Mouse (Mus musculus): Measurements from ENCODE around the gene Wnt2. TPM values are rescaled to one million over a fixed set of nuclear protein-coding genes. Genes with fewer than 3 reads are reported as not detected.

Gene Wnt2
- total and polyA plus RNA-seq, 2 experiments from 2014 or later: 0.49 TPM; not detected in 1

DNA sequence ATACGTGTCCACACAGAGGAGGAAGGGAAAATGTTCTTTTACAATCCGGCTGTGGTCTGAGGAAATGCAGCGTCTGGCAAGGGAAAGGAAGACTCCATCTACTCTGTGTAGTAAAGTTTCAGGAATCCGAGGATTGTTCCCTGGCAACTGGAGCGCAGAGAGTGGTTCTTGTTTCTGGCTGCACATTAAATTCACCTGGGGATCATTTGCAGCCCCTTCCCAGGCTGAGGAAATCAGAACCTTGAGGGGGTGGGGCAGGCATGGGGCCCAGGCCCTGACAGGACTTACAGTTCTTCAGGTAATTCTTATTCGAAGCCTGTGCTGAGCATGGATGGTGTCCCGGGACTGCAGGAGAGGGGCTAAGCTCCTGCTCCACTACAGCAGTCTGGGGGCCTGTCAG is 17.0 kb downstream of the Wnt2 start:
- ATAC-seq (ENCODE audit: low FRiP score) (no peak), DNase-seq (ENCODE audit: low spot score) (no peak)
- Histone ChIP-seq H3K9me3 (ENCODE audit: low read length) (no peaks in the 10 kb centered on the region), H3K4me2 (ENCODE audit: low read depth, low read length, poor library complexity, severe bottlenecking) (no peak overlapping the region), H3K27me3 (ENCODE audit: insufficient read depth, low read length) (no peaks in the 10 kb centered on the region), H3K27ac (ENCODE audit: low read depth, low read length) (no peak overlapping the region), H3K4me3 (ENCODE audit: low read depth, low read length) (no peak overlapping the region), H3K4me1 (ENCODE audit: insufficient read depth, low read length) (no peaks in the 10 kb centered on the region), H3K9ac (replicated peaks; ENCODE audit: low read length, poor library complexity, severe bottlenecking) (no peak overlapping the region), H3K36me3 (ENCODE audit: insufficient read depth, low read length) (no peaks in the 10 kb centered on the region)
- 71% methylated on average over 7 of the region's 7 CpGs for WGBS
- no peak for TF ChIP-seq CTCF (IDR thresholded peaks at IDR 0.05)

DNA sequence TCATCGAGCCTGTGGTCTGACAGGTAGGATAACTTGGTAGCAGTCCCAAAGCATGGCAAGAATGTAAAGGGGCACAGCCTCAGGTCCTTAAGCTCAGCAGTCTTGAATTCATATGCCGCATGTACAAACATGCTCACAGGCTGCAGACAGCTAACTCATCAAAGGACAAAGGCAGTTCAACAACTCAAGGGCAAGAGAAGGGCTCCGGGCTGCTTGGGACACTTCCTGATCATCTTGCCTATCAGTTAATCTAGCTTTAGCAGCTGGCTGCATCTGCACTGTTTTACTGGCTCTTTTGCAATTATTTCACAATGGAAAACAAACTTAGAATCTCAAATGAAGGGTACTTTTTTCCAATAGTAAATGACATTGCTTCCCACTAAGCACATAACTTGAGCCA is 23.0 kb downstream of the Wnt2 start:
- ATAC-seq (ENCODE audit: low FRiP score): no peak
- H3K27ac ChIP-seq (ENCODE audit: low read depth, low read length): no peak overlapping the region
- TF ChIP-seq CTCF (IDR thresholded peaks at IDR 0.05): no peak
- no peaks in the 10 kb centered on the region for H3K9me3 ChIP-seq (ENCODE audit: low read length)
- H3K4me2 ChIP-seq (ENCODE audit: low read depth, low read length, poor library complexity, severe bottlenecking): no peak overlapping the region
- no peak overlapping the region for H3K9ac ChIP-seq (replicated peaks; ENCODE audit: low read length, poor library complexity, severe bottlenecking)
- no peaks in the 10 kb centered on the region for H3K4me1 ChIP-seq (ENCODE audit: insufficient read depth, low read length)
- DNase-seq (ENCODE audit: low spot score): no peak
- WGBS: 91% methylated on average over 3 of the region's 3 CpGs
- no peak overlapping the region for H3K4me3 ChIP-seq (ENCODE audit: low read depth, low read length)
- H3K27me3 ChIP-seq (ENCODE audit: insufficient read depth, low read length): no peaks in the 10 kb centered on the region
- H3K36me3 ChIP-seq (ENCODE audit: insufficient read depth, low read length): no peaks in the 10 kb centered on the region

DNA sequence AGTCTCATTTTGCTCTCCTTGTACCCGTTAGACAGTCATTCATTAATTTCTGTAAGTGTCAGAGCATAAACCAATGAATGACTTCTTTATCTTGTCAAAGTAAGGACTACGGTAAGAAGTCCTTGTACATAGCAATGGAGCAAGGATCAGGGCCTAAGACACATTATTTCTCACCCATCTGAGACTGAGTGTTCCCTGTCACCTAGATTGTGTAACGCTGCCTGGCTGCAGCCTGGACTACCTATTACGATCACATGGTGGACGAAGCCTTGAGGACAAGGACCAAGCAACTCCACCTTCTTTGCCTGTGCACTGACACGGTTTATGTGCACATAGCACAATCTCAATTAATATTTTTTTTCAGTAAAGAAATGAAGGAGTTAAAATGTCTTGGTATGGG is 28.3 kb downstream of the Wnt2 start:
- no peak overlapping the region for H3K9ac ChIP-seq (replicated peaks; ENCODE audit: low read length, poor library complexity, severe bottlenecking)
- no peak for DNase-seq (ENCODE audit: low spot score)
- H3K4me2 ChIP-seq (ENCODE audit: low read depth, low read length, poor library complexity, severe bottlenecking): no peak overlapping the region
- 94% methylated on average over 6 of the region's 6 CpGs for WGBS
- H3K27me3 ChIP-seq (ENCODE audit: insufficient read depth, low read length): no peaks in the 10 kb centered on the region
- no peak overlapping the region for H3K27ac ChIP-seq (ENCODE audit: low read depth, low read length)
- ATAC-seq (ENCODE audit: low FRiP score): no peak
- no peak for TF ChIP-seq CTCF (IDR thresholded peaks at IDR 0.05)
- H3K9me3 ChIP-seq (ENCODE audit: low read length): no peaks in the 10 kb centered on the region
- H3K36me3 ChIP-seq (ENCODE audit: insufficient read depth, low read length): no peaks in the 10 kb centered on the region
- no peaks in the 10 kb centered on the region for H3K4me1 ChIP-seq (ENCODE audit: insufficient read depth, low read length)
- H3K4me3 ChIP-seq (ENCODE audit: low read depth, low read length): no peak overlapping the region

DNA sequence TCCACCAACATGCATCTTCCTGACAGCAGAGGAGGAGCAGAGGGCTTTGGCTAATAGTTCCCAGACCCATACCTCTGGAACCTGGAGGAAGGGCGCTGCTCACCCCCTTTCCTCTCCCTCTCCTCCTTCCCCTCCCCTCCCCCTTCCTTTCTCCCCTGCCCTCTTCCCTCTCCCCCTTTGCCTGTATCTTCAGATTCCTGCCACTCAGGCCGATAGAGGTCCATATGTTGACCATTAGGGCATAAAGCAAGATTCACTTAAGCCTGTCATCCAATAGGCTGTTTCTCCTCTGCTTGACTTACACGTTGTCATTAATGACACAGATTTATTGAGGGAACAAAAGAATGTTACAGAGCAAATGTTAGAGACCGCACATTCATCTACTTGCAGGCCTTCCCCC is 31.9 kb downstream of the Wnt2 start:
- Histone ChIP-seq H3K27me3 (ENCODE audit: insufficient read depth, low read length) (no peaks in the 10 kb centered on the region), H3K36me3 (ENCODE audit: insufficient read depth, low read length) (no peaks in the 10 kb centered on the region), H3K4me3 (ENCODE audit: low read depth, low read length) (no peak overlapping the region), H3K27ac (ENCODE audit: low read depth, low read length) (no peak overlapping the region), H3K9me3 (ENCODE audit: low read length) (no peaks in the 10 kb centered on the region), H3K4me2 (ENCODE audit: low read depth, low read length, poor library complexity, severe bottlenecking) (no peak overlapping the region), H3K9ac (replicated peaks; ENCODE audit: low read length, poor library complexity, severe bottlenecking) (no peak overlapping the region), H3K4me1 (ENCODE audit: insufficient read depth, low read length) (no peaks in the 10 kb centered on the region)
- ATAC-seq (ENCODE audit: low FRiP score): no peak
- WGBS: 76% methylated on average over 4 of the region's 4 CpGs
- TF ChIP-seq CTCF (IDR thresholded peaks at IDR 0.05): no peak
- DNase-seq (ENCODE audit: low spot score): no peak

DNA sequence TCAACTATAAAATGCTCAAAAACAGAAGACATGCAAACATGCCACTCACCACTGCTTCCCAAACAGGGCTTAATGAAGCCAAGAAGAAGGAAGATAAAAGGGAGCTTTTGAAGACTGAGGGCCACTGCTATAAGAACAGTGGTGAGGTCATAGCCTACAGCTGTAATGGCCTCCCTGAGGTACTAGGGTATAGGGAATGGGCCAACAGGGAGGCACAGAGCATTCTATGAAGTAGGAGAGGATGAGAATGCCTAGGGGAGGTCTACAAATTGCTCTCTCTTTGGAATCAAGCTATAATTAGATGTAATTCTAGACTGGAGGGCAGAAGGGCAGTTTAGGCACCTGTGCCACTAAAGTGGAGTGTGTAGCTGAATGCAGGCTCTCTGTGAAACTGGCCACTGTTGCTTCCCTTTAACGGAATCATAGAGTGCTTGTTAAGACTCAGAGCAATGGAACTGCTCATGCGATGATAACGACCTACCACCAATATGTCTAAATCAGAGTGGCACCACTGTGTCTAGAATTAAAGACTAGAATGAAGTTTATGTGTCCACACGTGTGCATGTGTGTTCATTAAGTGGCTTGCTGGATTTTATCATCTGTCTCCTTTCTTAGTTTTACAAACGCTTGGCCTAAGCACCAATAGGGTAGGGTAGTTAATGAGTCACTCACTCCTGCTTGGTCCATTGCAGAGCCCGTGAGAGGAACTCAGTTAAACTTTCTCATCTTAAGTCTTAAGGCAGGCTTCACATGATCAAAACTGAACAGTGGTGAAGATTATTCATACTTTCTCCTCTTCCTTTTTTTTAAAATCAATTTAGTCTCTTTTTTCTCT is 35.2 kb downstream of the Wnt2 start:
- H3K27ac ChIP-seq (ENCODE audit: low read depth, low read length): no peak overlapping the region
- no peaks in the 10 kb centered on the region for H3K36me3 ChIP-seq (ENCODE audit: insufficient read depth, low read length)
- no peak overlapping the region for H3K4me3 ChIP-seq (ENCODE audit: low read depth, low read length)
- 83% methylated on average over 6 of the region's 6 CpGs for WGBS
- H3K9me3 ChIP-seq (ENCODE audit: low read length): no peaks in the 10 kb centered on the region
- H3K4me1 ChIP-seq (ENCODE audit: insufficient read depth, low read length): no peaks in the 10 kb centered on the region
- no peaks in the 10 kb centered on the region for H3K27me3 ChIP-seq (ENCODE audit: insufficient read depth, low read length)
- DNase-seq (ENCODE audit: low spot score) (no peak), ATAC-seq (ENCODE audit: low FRiP score) (no peak)
- no peak for TF ChIP-seq CTCF (IDR thresholded peaks at IDR 0.05)
- H3K4me2 ChIP-seq (ENCODE audit: low read depth, low read length, poor library complexity, severe bottlenecking): no peak overlapping the region
- no peak overlapping the region for H3K9ac ChIP-seq (replicated peaks; ENCODE audit: low read length, poor library complexity, severe bottlenecking)

DNA sequence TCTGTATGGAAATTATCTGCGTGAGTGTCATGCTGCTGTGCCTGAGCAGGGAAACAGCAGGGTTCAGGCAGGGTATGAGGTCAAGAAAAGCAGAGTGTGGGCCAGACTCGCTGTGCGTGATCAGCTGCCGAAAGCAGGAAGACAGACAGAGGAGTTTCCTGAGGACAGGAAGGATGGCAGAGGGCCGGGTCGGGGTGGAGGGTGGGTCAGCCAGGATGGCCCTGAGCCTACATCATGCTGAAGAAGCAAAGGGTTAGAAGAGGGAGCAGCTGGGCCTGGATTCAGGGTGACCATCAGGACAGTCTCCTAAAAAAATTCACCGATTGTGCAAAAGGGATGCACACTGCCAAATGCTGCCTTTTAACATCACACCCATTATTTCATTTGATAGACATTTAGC is 38.8 kb downstream of the Wnt2 start:
- ATAC-seq (ENCODE audit: low FRiP score): no peak
- Histone ChIP-seq H3K27ac (ENCODE audit: low read depth, low read length) (no peak overlapping the region), H3K4me1 (ENCODE audit: insufficient read depth, low read length) (no peaks in the 10 kb centered on the region), H3K4me3 (ENCODE audit: low read depth, low read length) (no peak overlapping the region), H3K9ac (replicated peaks; ENCODE audit: low read length, poor library complexity, severe bottlenecking) (no peak overlapping the region), H3K27me3 (ENCODE audit: insufficient read depth, low read length) (no peaks in the 10 kb centered on the region), H3K4me2 (ENCODE audit: low read depth, low read length, poor library complexity, severe bottlenecking) (no peak overlapping the region), H3K9me3 (ENCODE audit: low read length) (no peaks in the 10 kb centered on the region), H3K36me3 (ENCODE audit: insufficient read depth, low read length) (no peaks in the 10 kb centered on the region)
- 70% methylated on average over 7 of the region's 7 CpGs for WGBS
- DNase-seq (ENCODE audit: low spot score): no peak
- no peak for TF ChIP-seq CTCF (IDR thresholded peaks at IDR 0.05)
